Mouse (Mus musculus): ENCODE results near the gene Acsf3.

GRCm38 (mm10) chr8:122834971-122835370 lies 59.7 kb downstream of the Acsf3 start:
- peak; percentile 91 for TF ChIP-seq CTCF (IDR thresholded peaks at IDR 0.05; ENCODE audit: low read depth)
- TF ChIP-seq EP300 (IDR thresholded peaks at IDR 0.05; ENCODE audit: low read depth): no peak

Measured in liver, postnatal 0 days (tissue).